Mouse (Mus musculus) heart, adult 2 months (tissue): ENCODE results near the gene Acrv1.

Experiments used
- CTCF ChIP-seq: fragments of 200-600 bp; IDR thresholded peaks from 2 replicates; pipeline ENCODE4 v1.8.1; 2022; ENCODE audit warnings: antibody characterized with exemption, mild to moderate bottlenecking, moderate library complexity
- EP300 ChIP-seq: fragments of 200-500 bp; IDR thresholded peaks from 2 replicates; pipeline ENCODE4 v1.6.1; 2011; ENCODE audit warnings: low read depth, low read length, control low read depth; ENCODE audit not compliant: insufficient read depth
- POLR2A ChIP-seq: fragments of 200-500 bp; IDR thresholded peaks from 2 replicates; pipeline ENCODE4 v1.6.1; 2011; ENCODE audit warnings: mild to moderate bottlenecking, low read depth, low read length, control low read depth; ENCODE audit not compliant: insufficient read depth

GRCm38 (mm10) chr9:36716624-36717023, 23.6 kb downstream of the Acrv1 start:
- TF ChIP-seq EP300 (no peak), POLR2A (no peak), CTCF (peak; percentile 47)
